Mouse (Mus musculus): ENCODE results near the gene Kif1b. TPM values are rescaled to one million over a fixed set of nuclear protein-coding genes. Genes with fewer than 3 reads are reported as not detected.
A peak's percentile ranks its signal among the peaks of the same experiment; 100 is the strongest.

Gene Kif1b
- polyA plus RNA-seq, 1 experiment from 2014 or later = 63.4 TPM

- WGBS = 85% methylated on average over 8 of the region's 8 CpGs
- no peak for DNase-seq (ENCODE audit: low spot score)
- Histone ChIP-seq H3K27me3 (ENCODE audit: low read depth, poor library complexity, severe bottlenecking) (no peaks in the 10 kb centered on the region), H3K36me3 (peaks cover 52% of the 10 kb centered on the region), H3K27ac (replicated peaks) (no peak overlapping the region), H3K4me3 (no peak overlapping the region), H3K9me3 (replicated peaks) (no peaks in the 10 kb centered on the region), H3K4me1 (peaks cover 22% of the 10 kb centered on the region)
Observed at GRCm38 (mm10) chr4:149286287-149287137, 21.0 kb downstream of the Kif1b start.

- 96% methylated on average over 1 of the region's 1 CpGs for WGBS
- H3K27ac ChIP-seq (replicated peaks) = no peak overlapping the region
Observed at GRCm38 (mm10) chr4:149285691-149286090, 21.8 kb downstream of the Kif1b start.

GRCm38 (mm10) chr4:149283018-149283417, 24.5 kb downstream of the Kif1b start:
- Histone ChIP-seq H3K27me3 (ENCODE audit: low read depth, poor library complexity, severe bottlenecking) (no peaks in the 10 kb centered on the region), H3K27ac (replicated peaks) (no peak overlapping the region), H3K9me3 (replicated peaks) (no peaks in the 10 kb centered on the region), H3K36me3 (peaks cover 24% of the 10 kb centered on the region), H3K4me3 (no peak overlapping the region), H3K4me1 (peaks cover 31% of the 10 kb centered on the region)
- 91% methylated on average over 3 of the region's 3 CpGs for WGBS
- DNase-seq (ENCODE audit: low spot score) = no peak

More at GRCm38 (mm10) chr4:149285691-149286090, 21.8 kb downstream of the Kif1b start:
- Histone ChIP-seq H3K27me3 (ENCODE audit: low read depth, poor library complexity, severe bottlenecking) (no peaks in the 10 kb centered on the region), H3K4me1 (peaks cover 22% of the 10 kb centered on the region), H3K9me3 (replicated peaks) (no peaks in the 10 kb centered on the region), H3K4me3 (no peak overlapping the region), H3K36me3 (peaks cover 46% of the 10 kb centered on the region)
- no peak for DNase-seq (ENCODE audit: low spot score)

DNA sequence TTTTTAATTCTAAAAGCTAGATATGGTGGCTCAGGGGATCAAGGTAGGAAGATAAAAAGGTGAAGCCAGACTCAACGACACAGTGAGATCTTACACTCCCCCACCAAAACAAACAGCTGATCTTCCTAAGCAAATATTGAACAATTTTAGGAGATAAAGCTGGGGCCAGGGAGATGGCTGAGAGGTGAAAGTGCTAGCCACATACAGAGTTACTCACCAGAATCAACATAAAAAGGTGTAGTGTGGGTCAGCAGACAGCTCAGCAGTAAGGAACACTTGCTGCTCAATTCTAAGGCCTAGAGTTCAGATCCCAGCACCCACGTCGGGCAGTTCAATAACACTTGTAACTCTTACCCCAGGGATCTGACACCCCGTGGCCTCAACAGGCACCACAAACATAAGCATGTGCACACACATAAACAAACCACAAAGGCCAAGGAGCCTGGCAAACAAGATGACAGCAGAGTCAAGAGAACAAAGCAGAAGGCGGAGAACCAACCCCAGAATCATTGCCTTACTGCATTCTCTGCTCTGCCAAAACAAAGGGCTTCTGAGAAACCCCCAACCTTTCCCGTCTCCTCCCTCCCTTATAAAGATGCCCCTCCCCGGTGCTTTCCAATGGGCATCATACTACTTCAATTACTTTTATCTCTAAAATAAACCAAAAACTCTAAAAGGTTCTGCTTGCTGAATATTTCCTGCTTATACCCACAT, 25.3 kb downstream of the Kif1b start:
- DNase-seq (ENCODE audit: low spot score) = no peak
- peaks cover 39% of the 10 kb centered on the region for H3K4me1 ChIP-seq
- no peaks in the 10 kb centered on the region for H3K27me3 ChIP-seq (ENCODE audit: low read depth, poor library complexity, severe bottlenecking)
- H3K36me3 ChIP-seq = peaks cover 23% of the 10 kb centered on the region
- no peak overlapping the region; the same call in 1 of the 2 replicates for H3K27ac ChIP-seq (replicated peaks)
- WGBS = 73% methylated on average over 7 of the region's 7 CpGs
- H3K9me3 ChIP-seq (replicated peaks) = no peaks in the 10 kb centered on the region
- H3K4me3 ChIP-seq = no peak overlapping the region

GRCm38 (mm10) chr4:149277571-149277970, 29.9 kb downstream of the Kif1b start:
- WGBS = 77% methylated on average over 4 of the region's 4 CpGs
- DNase-seq (ENCODE audit: low spot score) = peak; percentile 45
- Histone ChIP-seq H3K4me1 (peaks cover 26% of the 10 kb centered on the region), H3K9me3 (replicated peaks) (peaks cover 10% of the 10 kb centered on the region; the same call in 1 of the 2 replicates), H3K27me3 (ENCODE audit: low read depth, poor library complexity, severe bottlenecking) (no peaks in the 10 kb centered on the region), H3K4me3 (no peak overlapping the region), H3K36me3 (peaks cover 56% of the 10 kb centered on the region), H3K27ac (replicated peaks) (no peak overlapping the region)

DNA sequence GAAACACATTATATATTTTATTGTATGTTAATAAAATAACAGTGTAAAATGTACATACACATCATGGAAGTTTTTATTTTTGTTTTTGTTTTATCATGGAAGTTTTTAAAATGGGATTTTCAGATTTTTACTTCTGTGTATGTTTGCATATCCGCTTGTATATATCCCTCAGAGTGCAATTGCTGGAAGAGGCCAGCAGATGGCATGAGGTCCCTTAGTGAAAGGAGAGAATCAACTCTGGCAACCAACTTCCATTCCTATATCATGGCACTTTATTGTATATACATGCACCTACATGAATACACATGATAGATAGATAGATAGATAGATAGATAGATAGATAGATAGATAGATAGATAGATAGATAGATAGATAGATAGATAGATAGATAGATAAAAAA, 34.4 kb downstream of the Kif1b start:
- peaks cover 12% of the 10 kb centered on the region; the same call in 1 of the 2 replicates for H3K4me1 ChIP-seq
- H3K4me3 ChIP-seq = no peak overlapping the region
- DNase-seq (ENCODE audit: low spot score) = no peak
- no peak overlapping the region for H3K27ac ChIP-seq (replicated peaks)
- peaks cover 10% of the 10 kb centered on the region; the same call in 1 of the 2 replicates for H3K9me3 ChIP-seq (replicated peaks)
- peaks cover 86% of the 10 kb centered on the region for H3K36me3 ChIP-seq
- no peaks in the 10 kb centered on the region for H3K27me3 ChIP-seq (ENCODE audit: low read depth, poor library complexity, severe bottlenecking)
- 91% methylated on average over 1 of the region's 1 CpGs for WGBS

DNA sequence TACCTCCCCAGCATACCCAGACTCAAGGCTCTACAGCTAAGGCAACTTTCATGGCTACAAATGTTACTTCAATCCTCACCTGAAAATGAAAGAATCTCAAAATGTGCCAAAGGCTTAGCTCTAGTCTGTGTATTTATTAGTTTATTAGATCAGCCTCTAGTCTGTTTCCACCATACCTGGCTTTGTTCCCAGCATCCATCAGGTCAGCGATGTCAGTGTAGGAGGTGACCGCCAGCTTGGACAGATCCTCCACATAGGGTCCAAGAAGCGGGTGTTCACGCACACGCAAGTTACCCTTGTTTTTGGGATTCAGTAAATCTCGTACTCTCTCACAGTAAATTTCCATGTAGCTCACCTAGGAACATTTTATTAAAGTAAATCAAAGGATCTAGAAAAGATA, 37.0 kb downstream of the Kif1b start:
- Histone ChIP-seq H3K27me3 (ENCODE audit: low read depth, poor library complexity, severe bottlenecking) (no peaks in the 10 kb centered on the region), H3K4me1 (no peaks in the 10 kb centered on the region), H3K27ac (replicated peaks) (no peak overlapping the region), H3K4me3 (no peak overlapping the region), H3K36me3 (peaks cover 100% of the 10 kb centered on the region), H3K9me3 (replicated peaks) (peaks cover 10% of the 10 kb centered on the region; the same call in 1 of the 2 replicates)
- 95% methylated on average over 6 of the region's 6 CpGs for WGBS
- DNase-seq (ENCODE audit: low spot score) = no peak

DNA sequence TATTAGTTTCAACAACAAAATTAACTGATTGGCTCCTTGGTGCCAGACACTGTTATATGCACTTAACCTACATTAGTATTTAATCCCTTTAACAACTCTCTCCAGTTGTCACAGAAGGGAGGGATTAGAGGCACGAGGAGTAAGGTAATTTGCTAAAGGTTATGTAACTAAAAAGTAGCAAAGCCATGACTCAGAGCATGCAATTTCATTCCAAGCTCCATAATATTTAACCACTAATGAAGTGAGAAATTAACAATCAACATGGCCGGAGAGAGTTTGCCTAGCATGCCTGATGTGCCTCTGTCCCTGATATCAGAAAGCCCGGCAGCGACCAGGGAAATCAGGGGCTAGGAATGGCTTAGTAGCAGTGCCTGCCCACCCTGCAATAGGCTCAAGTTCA, 38.5 kb downstream of the Kif1b start:
- WGBS = 91% methylated on average over 4 of the region's 4 CpGs
- no peaks in the 10 kb centered on the region for H3K4me1 ChIP-seq
- H3K9me3 ChIP-seq (replicated peaks) = peaks cover 10% of the 10 kb centered on the region; the same call in 1 of the 2 replicates
- H3K4me3 ChIP-seq = no peak overlapping the region
- H3K27me3 ChIP-seq (ENCODE audit: low read depth, poor library complexity, severe bottlenecking) = no peaks in the 10 kb centered on the region
- no peak overlapping the region for H3K27ac ChIP-seq (replicated peaks)
- peaks cover 99% of the 10 kb centered on the region for H3K36me3 ChIP-seq
- no peak for DNase-seq (ENCODE audit: low spot score)

GRCm38 (mm10) chr4:149264895-149265294, 42.6 kb downstream of the Kif1b start:
- H3K27ac ChIP-seq (replicated peaks) = no peak overlapping the region
- no peaks in the 10 kb centered on the region for H3K4me1 ChIP-seq
- WGBS = 94% methylated on average over 2 of the region's 2 CpGs
- DNase-seq (ENCODE audit: low spot score) = no peak
- no peak overlapping the region for H3K4me3 ChIP-seq
- H3K9me3 ChIP-seq (replicated peaks) = no peaks in the 10 kb centered on the region
- H3K36me3 ChIP-seq = peaks cover 95% of the 10 kb centered on the region
- H3K27me3 ChIP-seq (ENCODE audit: low read depth, poor library complexity, severe bottlenecking) = no peaks in the 10 kb centered on the region

GRCm38 (mm10) chr4:149263218-149263617, 44.3 kb downstream of the Kif1b start:
- no peaks in the 10 kb centered on the region for H3K9me3 ChIP-seq (replicated peaks)
- no peaks in the 10 kb centered on the region for H3K27me3 ChIP-seq (ENCODE audit: low read depth, poor library complexity, severe bottlenecking)
- no peaks in the 10 kb centered on the region for H3K4me1 ChIP-seq
- 93% methylated on average over 9 of the region's 9 CpGs for WGBS
- H3K4me3 ChIP-seq = no peak overlapping the region
- no peak for DNase-seq (ENCODE audit: low spot score)
- H3K27ac ChIP-seq (replicated peaks) = no peak overlapping the region
- peaks cover 91% of the 10 kb centered on the region for H3K36me3 ChIP-seq

DNA sequence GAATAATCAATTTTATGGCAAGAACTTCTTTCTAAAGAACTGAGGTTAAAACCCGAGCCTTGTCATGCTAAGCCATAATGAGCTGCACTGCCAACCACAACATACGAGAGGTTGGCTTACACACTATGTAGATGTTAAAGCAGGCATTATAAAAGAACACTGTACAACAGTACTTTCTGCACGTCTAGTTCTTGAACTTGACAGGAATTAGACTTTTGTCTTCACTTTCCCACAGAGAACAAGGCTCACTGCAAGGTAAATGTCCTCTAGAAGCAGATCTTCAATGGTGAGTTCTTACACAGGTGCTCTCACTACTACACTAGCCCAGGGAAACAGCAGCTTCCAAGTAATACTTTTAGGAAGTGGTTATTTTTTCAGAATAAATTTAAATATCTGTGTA, 46.0 kb downstream of the Kif1b start:
- Histone ChIP-seq H3K27me3 (ENCODE audit: low read depth, poor library complexity, severe bottlenecking) (no peaks in the 10 kb centered on the region), H3K27ac (replicated peaks) (no peak overlapping the region), H3K36me3 (peaks cover 91% of the 10 kb centered on the region), H3K9me3 (replicated peaks) (no peaks in the 10 kb centered on the region), H3K4me3 (no peak overlapping the region), H3K4me1 (peaks cover 6% of the 10 kb centered on the region)
- DNase-seq (ENCODE audit: low spot score) = no peak
- 88% methylated on average over 3 of the region's 3 CpGs for WGBS

- WGBS = 90% methylated on average over 3 of the region's 3 CpGs
- peaks cover 91% of the 10 kb centered on the region for H3K36me3 ChIP-seq
- no peak overlapping the region for H3K27ac ChIP-seq (replicated peaks)
- no peaks in the 10 kb centered on the region for H3K9me3 ChIP-seq (replicated peaks)
- H3K27me3 ChIP-seq (ENCODE audit: low read depth, poor library complexity, severe bottlenecking) = no peaks in the 10 kb centered on the region
- peaks cover 11% of the 10 kb centered on the region for H3K4me1 ChIP-seq
- no peak for DNase-seq (ENCODE audit: low spot score)
- H3K4me3 ChIP-seq = no peak overlapping the region
Observed at GRCm38 (mm10) chr4:149260911-149261310, 46.6 kb downstream of the Kif1b start.
